9 mouse cellular contexts compared by ENCODE assay signal in genomic region chr3:69908074-69908473, GRCm38 (mm10). TPM values are rescaled to one million over a fixed set of nuclear protein-coding genes. Genes with fewer than 3 reads are reported as not detected.
DNase-seq lines count a peak whose midpoint lies in the region; ATAC-seq lines count a peak whose summit lies in the region.
"Had no signal": no experiment of that assay in that cellular context is flagged by ENCODE, and none has a peak within 500 bp of the region (broad histone marks: within the 10 kb centered on the region; RNA-seq: fewer than 3 reads in every experiment).

No protein-coding gene starts in this region.

- DNase-seq in forebrain, embryonic 11.5 days (ENCODE audit: low spot score): no peak
- peak; percentile 63 for DNase-seq in 416B (ENCODE audit: low read depth)
- peak; percentile 17 for DNase-seq in c-Kit-positive CD71-positive TER-119-positive erythroid progenitor cells, embryonic 14.5 days (ENCODE audit: low spot score)
- DNase-seq in induced T-regulatory cell, adult 2 months (ENCODE audit: low read depth): peak; percentile 63
- no peak for DNase-seq in spleen, postnatal 4 days (ENCODE audit: low spot score in 2 of 2)
- no peak for DNase-seq in adrenal gland, adult 18-20 months (ENCODE audit: low spot score in 2 of 2)
- DNase-seq in kidney, postnatal 10 days: no peak

- H3K9ac ChIP-seq in forebrain, embryonic 11.5 days (ENCODE audit: low read length): no peak overlapping the region
- no peak overlapping the region for H3K9ac ChIP-seq in forebrain, embryonic 12.5 days

- no peaks in the 10 kb centered on the region for H3K36me3 ChIP-seq in forebrain, embryonic 11.5 days (ENCODE audit: control insufficient read depth, insufficient read depth, low read length)
- H3K36me3 ChIP-seq in forebrain, embryonic 12.5 days (replicated peaks): no peaks in the 10 kb centered on the region

- H3K9me3 ChIP-seq in forebrain, embryonic 11.5 days (ENCODE audit: control insufficient read depth, low read length): no peaks in the 10 kb centered on the region
- H3K9me3 ChIP-seq in forebrain, embryonic 12.5 days: no peaks in the 10 kb centered on the region

- no peaks in the 10 kb centered on the region for H3K4me1 ChIP-seq in forebrain, embryonic 11.5 days (replicated peaks; ENCODE audit: control insufficient read depth, insufficient read depth, low read length)
- H3K4me1 ChIP-seq in forebrain, embryonic 12.5 days: peaks cover 4% of the 10 kb centered on the region; the same call in 1 of the 2 replicates

- H3K27me3 ChIP-seq in forebrain, embryonic 11.5 days (ENCODE audit: control insufficient read depth, insufficient read depth, low read length): no peaks in the 10 kb centered on the region
- H3K27me3 ChIP-seq in forebrain, embryonic 12.5 days: no peaks in the 10 kb centered on the region

- H3K4me2 ChIP-seq in forebrain, embryonic 11.5 days (ENCODE audit: low read depth, low read length, severe bottlenecking): no peak overlapping the region
- no peak overlapping the region for H3K4me2 ChIP-seq in forebrain, embryonic 12.5 days

- WGBS in forebrain, embryonic 11.5 days: 52% methylated on average over 4 of the region's 4 CpGs
- WGBS in forebrain, embryonic 12.5 days: 62% methylated on average over 4 of the region's 4 CpGs

- H3K27ac ChIP-seq in forebrain, embryonic 11.5 days (ENCODE audit: low read depth, low read length): no peak overlapping the region
- no peak overlapping the region for H3K27ac ChIP-seq in forebrain, embryonic 12.5 days

- H3K4me3 ChIP-seq in forebrain, embryonic 11.5 days (ENCODE audit: low read depth, low read length): no peak overlapping the region
- no peak overlapping the region for H3K4me3 ChIP-seq in forebrain, embryonic 12.5 days (replicated peaks)

- peak; percentile 60 for ATAC-seq in forebrain, embryonic 11.5 days (replicated peaks; ENCODE audit: low FRiP score)
- ATAC-seq in forebrain, embryonic 12.5 days (ENCODE audit: low FRiP score): no peak

RNA-seq across cellular contexts. Expression of gene Sptssb, which starts 48.3 kb away (rescaled TPM):
- polyA plus RNA-seq in forebrain, embryonic 11.5 days (2014; fragmentation: Nextera tagmentation; extraction: Ambion mirVana): 0.23 TPM in 1 of 2 replicates, not detected in the other
- polyA plus RNA-seq in forebrain, embryonic 12.5 days (2016; fragmentation: Nextera tagmentation; extraction: Ambion mirVana): 0.17 TPM in 1 of 2 replicates, not detected in the other
- not detected for total RNA-seq in adrenal gland, adult 18-20 months (2021)
- polyA plus RNA-seq: gonadal fat pad, adult 2 months had no signal

Comparison
In these comparisons a context has a peak if more than half of its experiments do, and no peak if none do; other contexts are left out.
1. DNase-seq: peak in 416B (single experiment), c-Kit-positive CD71-positive TER-119-positive erythroid progenitor cells, embryonic 14.5 days (single experiment) and induced T-regulatory cell, adult 2 months (single experiment); none in forebrain, embryonic 11.5 days (single experiment), spleen, postnatal 4 days (0 of 2), adrenal gland, adult 18-20 months (0 of 2) and kidney, postnatal 10 days (single experiment).